Mouse (Mus musculus): ENCODE results near the gene Ttn.

GRCm38 (mm10) chr2:76764526-76764925, 217.8 kb downstream of the Ttn start:
- TF ChIP-seq CTCF (IDR thresholded peaks at IDR 0.05; ENCODE audit: extremely low read depth, insufficient read depth, insufficient read length, insufficient replicate concordance) (no peak), POLR2A (IDR thresholded peaks at IDR 0.05; ENCODE audit: low read depth, low read length) (no peak)

Measured in spleen, adult 2 months (tissue).